Mouse (Mus musculus) splenic B cell, adult 2 months (primary cell): Measurements from ENCODE around the gene Plekhg1.

Experiments used
- DNase-seq: peaks from one replicate; pipeline ENCODE4 v3.0.0-alpha.2; 2011; ENCODE audit warnings: low read depth, low spot score
- H3K27me3 ChIP-seq: 2 replicates; pipeline ENCODE4 v1.6.1; 2012; ENCODE audit warnings: mild to moderate bottlenecking, low read length, moderate library complexity, mixed read lengths; ENCODE audit not compliant: control insufficient read depth, poor library complexity, insufficient read depth, severe bottlenecking
- H3K36me3 ChIP-seq: 2 replicates; pipeline ENCODE4 v1.6.1; 2012; ENCODE audit warnings: mild to moderate bottlenecking, low read length, moderate library complexity, mixed read lengths; ENCODE audit not compliant: control insufficient read depth, poor library complexity, insufficient read depth, severe bottlenecking

Gene Plekhg1

DNA sequence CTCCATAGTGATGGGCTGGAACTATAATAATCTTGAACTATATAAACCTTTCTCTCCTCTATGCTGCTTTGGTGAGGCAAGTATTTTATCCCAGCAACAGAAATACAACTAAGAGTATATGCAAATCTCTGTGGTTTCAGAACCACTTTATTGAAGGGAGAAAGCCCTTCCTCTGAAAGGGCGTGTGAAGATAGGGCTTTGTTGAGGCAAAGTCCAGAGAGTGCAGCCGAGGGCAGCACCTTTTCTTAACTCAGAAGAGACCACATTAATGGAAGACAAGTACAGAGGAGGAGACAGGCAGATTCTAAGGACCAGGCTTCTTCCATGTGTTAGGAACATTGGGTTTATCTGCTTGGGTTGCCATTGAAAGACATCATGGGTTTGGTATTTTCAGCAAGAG lies 36.6 kb downstream of the Plekhg1 start:
- no peak for DNase-seq
- H3K27me3 ChIP-seq, result no peaks in the 10 kb centered on the region
- H3K36me3 ChIP-seq, result no peaks in the 10 kb centered on the region

DNA sequence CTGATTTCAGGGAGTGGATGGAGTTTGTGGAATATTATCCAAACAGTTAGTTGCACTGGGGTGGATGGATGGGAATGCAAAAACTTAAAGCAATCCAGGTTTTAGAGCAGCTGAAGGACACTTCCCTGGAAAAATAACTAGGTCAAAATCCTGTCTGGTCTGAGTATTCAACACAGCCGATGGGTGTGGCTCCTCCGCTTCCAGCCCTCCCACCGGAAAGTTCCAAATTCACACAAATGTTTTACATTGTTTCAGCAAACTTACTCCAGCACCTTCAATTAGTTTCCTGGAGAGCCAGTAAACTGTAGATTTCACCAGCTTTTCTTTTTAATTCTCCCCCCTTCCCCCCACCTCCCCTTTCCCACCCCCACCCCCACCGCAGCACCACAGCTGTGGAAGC lies 45.2 kb downstream of the Plekhg1 start:
- no peaks in the 10 kb centered on the region for H3K36me3 ChIP-seq
- H3K27me3 ChIP-seq, result no peaks in the 10 kb centered on the region
- no peak for DNase-seq

DNA sequence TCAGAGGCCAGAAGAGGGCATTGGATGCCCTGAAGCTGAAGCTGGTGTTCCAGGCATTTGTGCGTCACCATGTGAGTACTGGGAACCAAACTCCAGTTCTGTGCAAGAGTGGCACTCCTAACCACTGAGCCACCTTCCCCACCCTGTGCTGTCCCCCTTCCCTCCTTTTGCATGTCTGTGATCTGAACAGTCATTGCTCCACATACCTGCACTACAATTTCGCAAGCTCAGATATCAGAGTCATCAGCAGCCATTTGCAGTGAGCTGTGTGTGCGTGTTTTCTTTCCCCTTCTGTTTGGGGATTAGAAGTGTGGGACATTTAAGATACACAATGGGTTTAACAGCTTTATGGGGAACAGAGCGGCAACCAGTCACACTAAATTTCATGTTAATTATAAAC lies 46.4 kb downstream of the Plekhg1 start:
- Histone ChIP-seq H3K36me3 (no peaks in the 10 kb centered on the region), H3K27me3 (no peaks in the 10 kb centered on the region)
- no peak for DNase-seq

DNA sequence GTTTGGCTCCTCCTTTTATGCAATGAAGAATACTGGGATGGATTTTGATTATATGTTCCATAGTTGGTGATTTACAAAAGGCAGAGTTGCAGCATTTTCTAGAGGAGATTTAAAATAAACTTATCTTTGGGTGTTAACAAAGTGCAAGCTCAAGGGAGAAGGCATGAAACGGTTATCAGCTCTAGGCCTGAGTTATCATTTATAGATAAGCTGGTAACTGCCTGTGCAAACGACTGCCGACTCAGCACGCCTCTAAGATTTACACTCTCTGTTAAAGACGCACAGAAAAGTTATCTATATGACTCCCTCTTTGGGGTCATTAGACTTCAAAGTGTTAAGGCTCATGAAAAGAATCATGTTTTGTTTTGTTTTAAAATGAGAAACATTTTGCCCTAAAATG lies 46.8 kb downstream of the Plekhg1 start:
- no peak for DNase-seq
- no peaks in the 10 kb centered on the region for H3K27me3 ChIP-seq
- no peaks in the 10 kb centered on the region for H3K36me3 ChIP-seq

DNA sequence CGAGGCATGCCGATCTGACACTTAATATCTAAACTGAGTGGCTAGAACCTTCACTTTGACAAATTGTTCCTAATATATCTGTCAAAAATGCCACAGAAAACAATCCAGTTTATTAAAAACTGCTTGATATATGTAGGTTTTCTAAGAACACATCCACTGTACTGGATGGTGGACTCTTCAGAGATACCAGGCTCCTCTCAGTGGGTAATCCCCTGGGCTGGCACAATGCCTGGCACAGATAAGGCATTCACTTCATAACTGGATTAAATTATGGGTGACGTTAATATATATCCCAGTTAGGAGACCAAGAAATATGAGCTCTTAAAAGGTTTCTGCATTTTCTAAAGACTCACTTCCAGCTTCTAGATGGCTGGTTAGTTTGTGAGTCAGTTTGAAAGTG lies 53.7 kb downstream of the Plekhg1 start:
- no peaks in the 10 kb centered on the region for H3K36me3 ChIP-seq
- H3K27me3 ChIP-seq, result no peaks in the 10 kb centered on the region

DNA sequence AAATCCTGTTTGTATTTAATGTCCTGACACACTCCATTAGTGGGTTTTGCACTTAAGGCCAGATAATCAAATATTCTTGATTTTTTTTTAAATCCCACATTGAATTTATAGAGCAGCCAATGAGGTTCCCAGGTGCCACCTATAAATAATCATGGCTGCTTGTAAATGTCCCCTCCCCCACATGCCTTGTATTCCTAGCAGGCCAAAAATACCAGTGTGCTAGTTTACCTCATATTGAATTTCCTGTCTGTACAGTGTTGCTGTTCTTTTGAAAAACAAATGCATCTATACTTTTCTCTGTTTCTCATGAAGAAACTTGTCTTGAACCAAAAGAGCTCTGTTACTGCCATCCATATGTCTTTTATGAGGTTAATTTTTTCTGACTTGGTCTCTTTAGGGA lies 59.3 kb downstream of the Plekhg1 start:
- Histone ChIP-seq H3K36me3 (no peaks in the 10 kb centered on the region), H3K27me3 (no peaks in the 10 kb centered on the region)
- DNase-seq, result no peak

More for the DNA sequence above, 53.7 kb downstream of the Plekhg1 start:
- no peak for DNase-seq

DNA sequence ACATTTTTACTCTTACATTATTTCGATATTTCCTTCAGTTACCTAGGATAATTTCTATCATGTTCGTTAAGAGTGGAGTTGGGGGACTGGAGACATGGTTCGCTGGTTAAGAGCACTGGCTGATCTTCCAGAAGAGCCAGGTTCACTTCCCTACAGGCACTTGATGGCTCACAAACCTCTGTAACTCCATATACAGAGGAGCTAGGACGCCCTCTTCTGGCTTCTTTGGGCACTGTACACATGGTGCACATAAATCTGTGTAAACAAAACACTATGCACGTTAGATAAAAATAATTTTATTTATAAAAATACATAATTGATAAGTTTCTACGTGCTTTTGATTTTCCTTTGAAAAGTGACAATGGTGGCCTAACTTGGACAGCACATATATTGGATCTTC lies 61.1 kb downstream of the Plekhg1 start:
- DNase-seq, result no peak
- H3K27me3 ChIP-seq, result no peaks in the 10 kb centered on the region
- H3K36me3 ChIP-seq, result no peaks in the 10 kb centered on the region

DNA sequence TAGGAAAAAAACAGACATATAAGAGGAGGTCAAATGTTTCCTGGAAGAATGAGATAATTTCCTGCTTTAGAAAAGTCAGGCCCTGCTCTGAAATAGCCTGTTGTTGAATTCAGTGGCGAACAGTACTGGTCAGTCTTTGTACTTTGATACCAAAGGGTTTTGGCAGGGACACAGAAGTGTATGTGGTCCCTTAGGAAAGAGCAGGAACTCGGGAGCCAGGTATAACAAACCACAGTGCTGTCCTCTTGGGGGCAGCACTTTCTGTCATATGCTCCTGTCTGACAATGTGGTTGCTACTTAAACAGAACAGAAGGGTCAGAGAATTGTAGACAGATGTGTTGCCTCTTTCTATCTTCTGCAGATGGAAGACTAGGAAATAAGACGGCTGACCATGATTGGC lies 65.2 kb downstream of the Plekhg1 start:
- H3K27me3 ChIP-seq, result no peaks in the 10 kb centered on the region

DNA sequence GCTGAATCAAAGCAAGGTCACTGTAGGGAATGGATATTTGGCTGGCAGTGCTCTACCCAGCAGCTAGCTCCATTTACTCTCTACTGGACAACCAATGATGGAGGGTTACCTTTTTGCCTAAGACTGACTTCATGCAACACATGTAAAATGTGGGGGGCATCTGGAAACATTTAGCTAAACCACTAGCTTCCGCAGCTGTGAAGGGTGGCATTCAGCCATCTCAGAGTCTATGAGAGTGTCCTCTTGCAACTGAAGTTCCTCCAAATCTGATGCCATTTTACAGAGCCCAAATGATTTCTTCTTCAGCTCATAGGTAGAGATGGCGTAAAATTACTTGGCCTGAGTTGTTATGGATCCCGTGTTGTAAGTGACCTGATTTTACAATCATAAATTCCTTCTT lies 67.8 kb downstream of the Plekhg1 start:
- DNase-seq, result no peak

More for the DNA sequence above, 65.2 kb downstream of the Plekhg1 start:
- no peaks in the 10 kb centered on the region for H3K36me3 ChIP-seq
- DNase-seq, result no peak

DNA sequence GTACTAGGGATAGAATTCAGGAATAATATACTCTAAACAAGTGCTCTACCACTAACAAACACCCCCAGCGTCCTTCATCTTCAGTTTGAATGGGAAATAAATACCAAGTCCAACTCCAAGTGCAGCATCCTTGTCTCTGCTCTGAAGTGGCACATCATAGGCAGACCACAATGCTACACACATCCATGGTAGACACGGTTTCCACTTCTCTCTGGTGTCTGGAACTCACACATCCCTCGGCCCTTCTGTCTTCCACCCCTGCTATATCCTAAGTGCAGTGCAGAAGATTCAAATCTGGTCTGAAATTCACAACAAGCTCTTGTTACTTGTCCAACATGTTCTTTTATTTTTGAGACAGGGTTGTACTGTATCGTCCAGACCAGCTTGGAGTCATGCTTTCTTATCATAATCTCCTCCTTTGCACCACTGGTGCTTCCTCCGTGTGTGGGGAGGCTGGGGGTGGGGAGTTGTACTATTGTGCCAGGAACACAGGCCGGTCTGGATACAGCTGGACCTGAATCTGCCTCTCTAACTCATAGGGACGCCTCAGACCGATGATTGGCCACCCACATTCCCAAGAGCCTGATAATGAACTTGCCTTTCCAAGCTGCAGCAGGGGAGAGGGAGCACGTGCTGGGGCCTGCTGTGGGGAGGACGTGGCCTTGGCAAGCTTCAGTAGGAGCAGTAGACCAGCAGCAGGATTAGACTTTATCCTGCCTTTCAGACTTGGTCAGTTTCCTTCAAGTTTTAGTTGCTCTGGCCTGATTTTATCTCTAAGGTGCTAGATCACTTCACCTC lies 70.5 kb downstream of the Plekhg1 start:
- no peak for DNase-seq

More for the DNA sequence above, 67.8 kb downstream of the Plekhg1 start:
- Histone ChIP-seq H3K36me3 (no peaks in the 10 kb centered on the region), H3K27me3 (no peaks in the 10 kb centered on the region)

DNA sequence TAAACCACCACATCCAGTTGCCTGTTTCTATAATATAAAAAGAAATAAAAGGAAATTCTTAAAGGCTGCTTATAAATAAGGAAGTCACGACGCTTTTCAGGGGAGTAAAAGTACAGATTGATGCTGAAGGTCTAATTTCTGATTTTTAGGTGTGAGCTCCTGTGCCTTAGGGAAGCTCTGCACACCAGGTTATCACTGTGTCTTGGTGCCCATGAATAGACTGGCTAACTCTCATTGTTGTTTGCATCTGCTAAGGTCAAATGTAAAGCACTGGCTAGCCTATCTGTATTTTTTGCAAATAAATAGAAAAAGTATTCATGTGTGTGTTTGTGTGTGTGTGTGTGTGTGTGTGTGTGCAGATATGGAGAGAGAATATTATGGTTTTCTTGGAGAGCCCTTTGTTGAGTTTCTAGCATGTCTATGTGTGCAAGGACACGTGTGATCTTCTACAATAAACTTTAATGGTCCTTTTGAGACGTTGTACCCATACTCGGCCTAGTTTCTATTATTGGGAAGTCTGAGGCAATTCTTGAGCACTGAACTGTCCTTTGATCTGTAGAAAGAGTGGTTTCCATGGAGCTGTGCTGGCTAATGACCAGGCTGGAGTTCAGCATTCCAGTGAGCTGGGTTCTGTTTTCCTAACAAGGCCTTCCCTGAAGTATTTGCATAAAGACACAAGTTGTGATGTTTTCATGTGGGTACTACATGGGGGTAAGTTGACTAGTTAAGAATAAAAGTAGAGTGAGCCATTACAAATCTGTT lies 79.0 kb downstream of the Plekhg1 start:
- no peak for DNase-seq
- no peaks in the 10 kb centered on the region for H3K27me3 ChIP-seq
- no peaks in the 10 kb centered on the region for H3K36me3 ChIP-seq

More for the DNA sequence above, 70.5 kb downstream of the Plekhg1 start:
- Histone ChIP-seq H3K27me3 (no peaks in the 10 kb centered on the region), H3K36me3 (no peaks in the 10 kb centered on the region)

DNA sequence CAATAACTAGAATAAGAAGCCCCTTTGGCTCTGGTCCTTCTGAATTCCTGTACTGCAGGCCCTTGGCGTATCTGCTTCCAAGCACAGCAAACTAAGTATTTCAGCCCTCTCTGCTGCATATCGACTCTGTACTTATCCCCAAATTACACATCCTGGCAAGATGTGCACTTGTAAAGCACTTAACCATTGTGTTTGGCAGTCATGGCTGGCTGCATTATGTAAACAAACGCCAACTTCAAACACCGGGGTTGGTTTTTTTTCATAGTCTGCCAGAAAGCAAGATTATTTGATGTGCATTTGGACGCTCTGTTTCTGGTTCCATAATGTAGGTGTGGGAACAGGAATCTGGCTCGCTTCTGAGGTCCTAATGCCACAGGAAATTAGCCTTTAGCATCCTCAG lies 83.7 kb downstream of the Plekhg1 start:
- Histone ChIP-seq H3K27me3 (no peaks in the 10 kb centered on the region), H3K36me3 (no peaks in the 10 kb centered on the region)
- no peak for DNase-seq

DNA sequence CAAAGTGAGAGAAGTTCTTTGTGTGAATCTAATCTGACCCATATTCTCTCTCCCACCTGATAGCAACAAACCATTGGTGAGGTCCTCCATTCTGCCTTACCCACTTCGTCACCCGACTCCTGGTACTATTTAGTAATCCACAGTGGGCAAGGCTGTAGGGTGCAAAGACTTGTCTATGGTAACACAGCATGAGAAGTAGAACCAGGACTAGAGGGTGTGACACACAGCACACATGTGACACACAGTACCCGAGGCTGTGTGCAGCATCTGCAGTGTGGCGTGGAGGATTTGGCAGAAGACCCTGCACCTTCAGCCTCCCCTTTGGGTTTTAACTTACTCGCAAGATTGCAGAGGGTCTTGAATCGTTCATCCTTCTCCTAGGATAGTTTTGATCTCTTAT lies 85.9 kb downstream of the Plekhg1 start:
- no peaks in the 10 kb centered on the region for H3K27me3 ChIP-seq
- H3K36me3 ChIP-seq, result no peaks in the 10 kb centered on the region
- no peak for DNase-seq

DNA sequence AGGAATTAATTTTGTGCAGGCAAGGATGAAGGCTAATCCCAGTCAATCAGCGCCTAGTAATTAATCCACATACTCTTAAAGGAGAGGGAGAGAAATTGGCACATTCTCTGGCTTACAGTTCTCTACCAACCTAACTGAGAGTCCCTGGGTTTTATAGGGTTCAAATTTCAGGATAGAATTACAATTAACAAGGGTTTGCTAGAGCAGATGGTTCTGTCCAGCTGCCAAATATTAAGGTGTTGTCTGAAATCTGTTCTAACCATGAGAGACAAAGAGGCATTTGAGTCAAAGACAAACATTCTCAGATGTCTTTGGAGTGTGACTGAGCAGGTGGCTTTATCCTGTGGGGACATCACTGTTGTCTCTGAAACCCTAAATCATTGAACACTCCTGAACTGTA lies 87.2 kb downstream of the Plekhg1 start:
- H3K36me3 ChIP-seq, result no peaks in the 10 kb centered on the region
- no peak for DNase-seq
- no peaks in the 10 kb centered on the region for H3K27me3 ChIP-seq

DNA sequence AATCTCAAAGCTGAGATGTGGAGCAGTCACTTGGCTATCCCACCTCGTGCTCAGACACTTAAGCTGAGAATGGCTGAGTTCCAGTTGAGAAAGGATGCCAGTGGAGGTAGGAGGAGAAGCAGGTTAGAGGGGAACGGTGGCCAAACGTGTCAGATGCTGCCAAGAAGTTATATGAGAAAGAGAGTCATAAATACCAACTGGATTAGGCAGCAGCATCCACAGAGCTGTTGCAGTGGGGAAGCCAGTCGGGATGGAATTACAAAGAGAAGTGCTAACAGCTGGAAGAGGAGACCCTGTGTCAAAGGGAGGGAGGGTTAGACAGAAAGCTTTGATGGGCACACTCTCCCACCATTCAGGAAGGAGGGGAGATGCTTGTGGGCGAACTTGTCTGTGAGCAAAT lies 89.3 kb downstream of the Plekhg1 start:
- H3K36me3 ChIP-seq, result no peaks in the 10 kb centered on the region
- no peaks in the 10 kb centered on the region for H3K27me3 ChIP-seq
- no peak for DNase-seq
